Mouse (Mus musculus): ENCODE data around the gene Msx1. TPM values are rescaled to one million over a fixed set of nuclear protein-coding genes. Genes with fewer than 3 reads are reported as not detected.

Msx1 gene
- total RNA-seq, 4 experiments from 2014 or later, result 3.0 to 3.8 (median 3.3) TPM

DNA sequence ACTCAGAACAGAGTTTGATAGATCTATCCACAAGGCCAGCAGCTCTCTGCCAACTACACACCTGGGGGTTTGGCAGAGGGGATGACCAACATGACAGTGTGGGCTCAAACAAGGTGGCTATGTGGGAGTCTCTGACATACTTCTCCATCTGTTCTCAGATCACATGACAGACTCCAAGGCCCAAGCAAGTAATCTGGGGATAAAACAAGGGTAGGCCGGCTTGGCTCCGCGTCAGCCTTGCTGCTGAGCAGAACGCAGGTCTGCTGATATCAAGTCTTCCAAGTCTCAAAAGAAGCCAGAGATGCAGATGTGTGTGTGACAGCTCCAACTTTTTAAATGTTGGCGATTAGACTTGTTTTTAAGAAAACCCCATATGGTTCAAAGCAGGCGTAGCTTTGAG is 28.7 kb downstream of the Msx1 start:
- DNase-seq (ENCODE audit: low spot score), result no peak

DNA sequence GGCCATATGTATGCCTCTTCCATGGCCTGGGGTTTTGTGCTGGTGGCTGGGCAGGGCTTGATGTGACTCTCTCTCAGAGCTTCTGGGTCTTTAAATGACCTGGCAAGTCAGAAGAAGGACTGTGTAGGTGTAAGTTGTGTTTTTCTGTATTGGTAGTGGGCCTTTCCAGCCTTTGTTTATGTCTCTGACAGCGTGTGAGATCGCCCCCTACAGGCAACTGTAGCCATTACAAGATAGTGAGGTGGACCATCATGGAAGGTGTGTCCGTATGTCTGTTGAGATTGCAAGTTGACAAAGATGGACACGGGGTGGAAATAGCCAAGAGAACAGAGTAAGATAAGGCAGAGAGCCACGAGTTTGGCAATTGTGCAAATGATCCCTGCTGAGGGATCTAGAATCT is 32.2 kb downstream of the Msx1 start:
- no peak for DNase-seq (ENCODE audit: low spot score)

DNA sequence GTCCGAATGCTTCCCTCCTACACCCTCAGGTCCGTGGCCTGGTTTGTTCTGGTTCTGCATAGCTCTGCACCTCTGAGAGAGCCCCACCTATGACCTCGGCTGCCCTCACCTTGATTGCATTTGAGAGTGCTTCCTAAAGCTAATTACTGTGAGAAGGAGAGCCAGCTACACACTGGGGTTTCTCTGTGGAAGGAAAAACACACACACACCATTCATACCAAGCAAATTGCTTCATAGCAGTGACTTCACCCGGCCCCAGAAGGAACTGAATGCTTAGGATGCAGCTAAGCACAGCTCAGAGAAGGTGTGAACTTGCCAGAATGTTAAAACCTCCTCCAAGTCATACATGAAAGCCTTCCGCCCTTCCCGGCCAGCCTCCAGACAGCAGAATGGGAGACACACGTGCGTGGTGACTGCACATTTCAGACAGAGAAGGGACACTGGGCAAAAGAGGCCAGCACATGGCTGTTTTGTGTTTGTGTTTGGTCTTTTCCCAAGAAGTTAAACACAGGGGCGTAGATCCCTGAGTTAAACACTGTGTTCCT is 39.5 kb downstream of the Msx1 start:
- no peak for DNase-seq (ENCODE audit: low spot score)

DNA sequence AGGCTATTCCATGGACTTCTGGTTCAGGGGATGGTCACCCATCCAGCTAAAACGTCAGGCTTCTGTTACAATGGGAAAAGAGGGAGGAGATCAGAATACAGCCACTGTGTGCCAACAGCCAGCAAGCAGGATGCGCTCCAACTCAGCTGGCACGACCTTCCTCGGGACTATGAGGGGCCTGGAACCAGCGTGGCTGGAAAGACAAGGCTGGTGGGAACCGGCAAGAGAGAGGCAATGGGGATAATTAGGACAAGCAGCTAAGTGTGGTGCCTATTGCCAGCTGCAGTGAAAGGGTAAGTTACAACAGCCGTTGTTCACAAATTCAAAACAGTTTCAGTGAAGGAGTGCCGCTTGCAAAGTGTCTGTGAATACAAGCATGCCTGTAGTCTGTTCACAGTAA is 41.1 kb downstream of the Msx1 start:
- no peak for DNase-seq (ENCODE audit: low spot score)

DNA sequence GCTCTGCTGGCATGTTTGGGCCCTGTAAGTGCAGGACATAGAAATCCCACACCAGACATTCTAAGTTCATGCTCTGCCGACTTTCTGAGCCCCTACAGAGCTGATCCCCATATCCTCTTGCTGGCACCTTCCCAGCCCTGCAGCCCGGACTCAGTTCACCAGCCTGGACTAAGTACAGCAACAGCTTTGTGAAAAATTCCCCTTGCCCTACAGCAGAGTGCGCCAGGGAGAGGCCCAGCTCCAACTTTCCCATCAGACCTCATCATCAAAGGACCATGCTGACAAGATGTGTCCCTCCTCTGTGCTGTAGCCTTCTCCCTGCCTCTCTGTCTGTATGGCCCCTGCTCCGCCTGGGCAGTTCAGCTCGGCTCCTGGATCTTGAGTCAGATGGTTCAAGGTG is 48.7 kb downstream of the Msx1 start:
- no peak for DNase-seq (ENCODE audit: low spot score)

DNA sequence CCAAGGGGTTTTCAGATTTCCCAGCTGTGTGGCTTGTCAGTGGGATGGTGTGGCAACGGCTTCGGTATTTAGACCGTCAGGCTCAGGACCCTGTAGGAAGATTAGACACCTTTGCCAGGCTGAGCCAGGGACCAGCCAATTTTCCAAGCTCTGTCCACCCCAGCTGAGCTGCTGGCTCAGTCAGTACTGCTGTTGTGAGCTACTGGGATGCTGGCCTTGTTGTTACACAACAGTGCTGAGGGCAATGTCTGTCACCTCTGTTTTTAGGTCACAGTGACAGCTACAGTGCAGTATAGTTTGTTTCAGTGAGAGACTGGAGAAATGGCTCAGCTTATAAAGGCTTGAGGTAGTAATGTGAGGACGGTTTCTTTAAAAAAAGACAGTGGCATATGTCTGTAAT is 50.4 kb downstream of the Msx1 start:
- no peak for DNase-seq (ENCODE audit: low spot score)

DNA sequence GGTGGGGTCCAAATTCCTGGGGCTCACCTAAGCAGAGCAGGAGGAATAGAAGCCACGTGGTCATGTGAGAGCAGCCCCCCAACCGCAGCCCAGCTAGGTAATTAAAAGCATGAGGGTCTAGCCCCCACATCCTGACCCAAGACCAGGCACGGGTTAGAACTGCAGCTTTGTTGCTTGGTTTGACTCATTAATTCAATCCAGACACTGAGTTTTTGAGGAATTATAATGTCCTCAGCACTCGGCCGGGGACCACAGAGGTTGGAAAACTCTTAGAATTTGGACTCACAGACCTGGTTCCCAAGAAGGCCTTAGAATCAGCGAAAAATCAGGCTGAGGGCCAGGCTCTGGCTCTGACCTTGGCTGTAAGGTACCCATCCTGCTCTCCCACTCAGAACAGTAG is 53.5 kb downstream of the Msx1 start:
- DNase-seq (ENCODE audit: low spot score), result no peak

Other genes starting within 250 kb of the Msx1 start
- under 1 TPM; 0.35 to 0.91 (median 0.64) TPM for gene Stk32b, start 107.4 kb downstream of the Msx1 start, total RNA-seq (2022)
- 10 to 100 TPM; 21.2 to 40.2 (median 28.5) TPM for gene Cytl1, start 89.1 kb downstream of the Msx1 start, total RNA-seq (2022)
- 10 to 100 TPM; 14.1 to 17.5 (median 14.4) TPM for gene Stx18, start 214.2 kb upstream of the Msx1 start, total RNA-seq (2022)

All from heart, adult 8-10 months (tissue).